Mouse (Mus musculus) liver, postnatal 0 days (tissue): ENCODE results near the gene Stk40.

Experiments used
- CTCF ChIP-seq: sonication (generic); IDR thresholded peaks from 2 replicates; pipeline ENCODE4 v1.5.1; 2016; ENCODE audit warnings: antibody characterized with exemption, low read depth
- EP300 ChIP-seq: IDR thresholded peaks from 2 replicates; pipeline ENCODE4 v1.6.1; 2016; ENCODE audit warnings: antibody characterized with exemption, low read depth, mild to moderate bottlenecking

GRCm38 (mm10) chr4:126068842-126069241 is 34.9 kb upstream of the Stk40 start:
- TF ChIP-seq CTCF (no peak), EP300 (no peak)
